Mouse (Mus musculus): ENCODE data around the gene Disp2. TPM values are rescaled to one million over a fixed set of nuclear protein-coding genes. Genes with fewer than 3 reads are reported as not detected.

Disp2 gene
- total RNA-seq, 2 experiments from 2014 or later, result 186 to 188 TPM

DNA sequence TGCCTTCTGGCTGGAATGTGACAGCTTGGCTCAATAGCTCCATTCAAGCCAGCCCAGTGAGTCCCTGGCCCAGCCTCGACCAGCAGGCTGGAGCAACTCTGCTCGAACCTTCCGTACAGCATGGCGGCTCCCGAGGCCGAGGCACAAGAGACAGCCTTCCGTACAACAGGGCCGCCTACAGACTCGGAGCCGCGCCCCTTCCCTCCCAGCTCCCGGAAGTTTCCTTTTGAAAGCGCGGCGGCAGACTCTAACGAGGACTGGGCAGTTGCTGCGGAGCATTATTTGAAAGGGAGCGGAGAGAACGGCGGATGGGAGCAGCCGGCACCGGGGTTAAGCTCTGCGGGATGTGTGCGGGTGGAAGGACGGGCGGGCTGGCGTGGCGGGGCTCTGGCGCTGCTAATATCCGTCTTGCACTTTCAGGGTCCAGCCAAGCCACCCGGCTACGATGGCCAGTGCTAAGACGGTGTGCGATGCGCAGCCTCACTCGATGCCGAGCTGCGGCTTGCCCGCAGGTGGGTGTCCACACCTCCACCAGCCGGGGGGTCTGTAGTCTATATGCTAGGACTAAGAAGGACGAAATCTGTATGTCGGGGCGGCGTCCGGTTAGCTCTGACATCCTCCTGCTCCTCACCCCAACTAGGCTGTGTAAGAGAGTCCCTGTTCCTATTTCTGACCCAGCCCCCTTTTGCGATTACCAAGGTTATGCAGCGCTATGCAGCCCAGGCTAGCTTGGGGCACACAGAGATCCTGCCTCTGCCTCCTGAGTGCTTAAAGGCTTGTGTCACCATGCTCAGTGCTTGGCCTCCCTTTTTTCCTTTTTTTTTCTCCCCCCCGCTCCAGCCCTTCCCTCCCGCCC is 34.7 kb downstream of the Disp2 start, which contains the start of gene Knstrn:
Knstrn (plus strand) TSS at position 23 of the 856 bp plus-strand sequence.
- DNase-seq (ENCODE audit: low spot score in 2 of 2), result peak; percentile 83 to 85
- intact Hi-C loops (cut with DNase I), result loop anchor here (5.0 kb wide), 1 partner anchor 48 kb away; the partner anchor contains the start of gene Ivd

DNA sequence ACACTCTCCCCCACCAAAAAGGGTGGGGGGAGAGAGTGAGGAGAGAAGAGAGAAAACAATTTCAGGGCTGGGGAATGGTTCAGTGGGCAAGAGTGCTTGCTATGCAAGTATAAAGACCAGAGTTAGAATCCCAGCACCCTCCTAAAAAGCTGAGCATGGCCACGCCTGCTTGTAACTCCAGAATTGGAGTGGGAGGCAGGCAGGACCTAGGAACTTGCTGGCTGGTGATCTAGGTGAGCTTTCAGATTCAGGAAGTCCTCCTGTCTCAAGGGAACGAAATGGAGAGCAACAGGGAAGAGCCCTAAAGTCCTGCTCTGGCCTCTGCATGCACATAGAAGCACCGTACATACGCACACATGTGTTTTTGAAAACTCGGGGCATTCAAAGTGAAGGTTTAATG is 43.3 kb downstream of the Disp2 start:
- DNase-seq (ENCODE audit: low spot score in 2 of 2), result no peak
- intact Hi-C loops (cut with DNase I), result no loop called here

DNA sequence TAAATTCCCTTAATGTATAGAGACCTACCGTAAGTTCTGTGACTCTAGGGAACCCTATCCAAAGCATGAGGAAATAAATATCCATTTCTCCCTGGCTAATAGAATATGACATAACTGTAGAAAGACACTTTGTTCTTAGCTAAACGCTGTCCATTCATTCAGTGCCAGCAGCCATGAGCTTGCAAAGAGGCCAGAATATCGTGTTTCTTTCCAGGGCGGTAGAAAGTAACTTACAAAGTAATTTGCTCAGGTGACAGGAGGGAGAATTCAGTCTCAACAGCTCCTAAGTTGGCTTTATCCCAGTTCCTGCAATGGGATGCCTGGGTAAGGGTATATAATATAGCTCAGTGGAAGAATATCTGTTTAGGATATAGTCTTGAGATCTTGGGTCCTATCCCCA is 44.9 kb downstream of the Disp2 start:
- intact Hi-C loops (cut with DNase I), result no loop called here
- no peak for DNase-seq (ENCODE audit: low spot score in 2 of 2)

DNA sequence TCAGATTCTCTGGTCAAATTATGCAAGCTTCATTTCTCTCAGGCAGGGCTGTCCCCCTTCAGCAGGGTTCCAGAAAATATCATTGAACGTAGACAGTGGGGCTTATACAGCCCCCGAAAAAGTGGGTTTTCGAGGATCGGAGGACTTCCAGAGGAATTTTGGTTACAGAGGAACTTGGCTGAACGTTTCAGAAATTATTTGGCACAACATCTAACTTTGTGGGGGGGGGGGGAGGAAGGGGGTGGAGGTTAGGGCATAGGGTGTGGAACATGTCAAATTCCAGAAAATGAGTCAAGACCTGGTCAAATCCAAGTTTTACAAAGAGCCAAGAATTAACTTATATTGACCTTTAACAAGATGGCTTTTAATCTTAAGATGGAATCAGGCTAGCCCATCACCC is 49.6 kb downstream of the Disp2 start:
- no peak for DNase-seq (ENCODE audit: low spot score in 2 of 2)
- intact Hi-C loops (cut with DNase I), result no loop called here

DNA sequence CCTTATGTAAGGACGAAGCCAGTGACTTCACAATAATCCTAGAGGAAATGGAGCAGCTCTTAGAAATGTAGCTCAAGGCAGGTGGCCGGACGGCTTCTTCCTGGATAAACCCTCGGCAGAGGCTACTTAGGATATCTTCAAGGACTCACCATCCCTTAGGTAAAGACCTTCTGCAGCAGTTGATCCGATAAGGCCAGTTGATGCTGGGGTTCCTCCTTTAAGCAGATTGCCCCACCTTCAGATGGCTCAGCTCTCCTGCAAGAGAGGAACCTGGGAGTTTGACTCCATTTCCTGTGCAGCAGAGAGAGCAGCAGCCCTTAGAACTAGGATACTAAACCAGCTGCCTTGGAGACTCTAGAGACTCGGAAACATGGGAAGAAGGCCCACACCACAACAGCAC is 54.5 kb downstream of the Disp2 start:
- intact Hi-C loops (cut with DNase I), result no loop called here
- no peak for DNase-seq (ENCODE audit: low spot score in 2 of 2)

DNA sequence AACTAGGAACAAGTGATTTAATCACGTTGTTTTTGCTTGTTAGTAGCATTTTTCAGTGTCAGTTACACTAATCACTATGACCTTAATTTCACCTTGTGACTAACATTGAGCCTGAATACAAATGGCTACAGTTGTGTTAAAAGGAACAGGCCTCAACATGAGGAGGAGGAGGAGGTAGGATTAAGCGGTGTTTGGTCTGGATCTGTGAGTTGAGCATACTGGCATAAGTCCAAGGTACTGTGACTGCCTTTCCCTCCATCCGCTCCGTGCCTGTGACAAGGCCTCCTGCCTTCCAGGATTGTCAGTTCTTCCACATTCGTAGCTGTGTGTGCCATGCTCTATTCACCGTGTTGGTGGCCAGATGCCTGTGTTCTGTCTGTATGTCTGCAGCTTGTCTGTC is 55.6 kb downstream of the Disp2 start:
- no peak for DNase-seq (ENCODE audit: low spot score in 2 of 2)
- intact Hi-C loops (cut with DNase I), result no loop called here

DNA sequence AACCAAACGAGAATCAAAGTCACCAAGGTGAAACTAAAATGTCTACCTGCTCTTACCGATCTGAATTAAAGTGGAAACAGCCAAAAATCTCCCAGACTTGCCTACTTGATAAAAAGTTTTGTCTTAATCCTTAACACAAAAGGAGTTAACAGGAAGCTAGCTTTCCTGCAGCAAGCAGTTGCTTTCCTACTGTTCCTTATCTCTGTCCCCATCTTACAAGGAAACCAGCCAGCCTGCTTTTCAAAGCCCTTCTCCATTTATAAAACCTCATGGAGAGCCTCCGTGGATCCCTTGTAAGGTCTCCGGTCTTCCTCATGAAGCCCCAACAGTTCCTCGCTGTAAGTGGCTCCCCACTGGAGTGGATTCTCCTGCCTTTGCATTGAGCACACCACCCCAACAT is 58.8 kb downstream of the Disp2 start:
- no peak for DNase-seq (ENCODE audit: low spot score in 2 of 2)
- intact Hi-C loops (cut with DNase I), result no loop called here

DNA sequence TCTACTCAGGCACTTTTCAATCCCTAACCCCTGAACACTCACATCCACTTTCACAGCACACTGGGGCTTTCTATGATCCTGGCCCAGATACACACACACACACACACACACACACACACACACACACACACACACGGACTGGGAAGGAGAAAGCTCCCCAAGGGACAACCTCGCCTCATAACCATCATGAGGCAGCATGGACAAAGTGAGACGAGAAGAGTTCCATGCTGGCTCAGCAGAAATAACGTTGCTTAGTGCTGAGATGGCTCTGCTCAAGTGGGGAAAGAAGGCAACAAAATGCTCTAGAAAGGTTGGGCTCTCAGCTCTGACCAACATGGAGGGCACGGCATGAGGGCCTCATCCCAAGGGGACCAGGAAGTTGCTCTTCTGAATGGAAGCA is 61.7 kb downstream of the Disp2 start:
- intact Hi-C loops (cut with DNase I), result no loop called here
- DNase-seq (ENCODE audit: low spot score in 2 of 2), result no peak

DNA sequence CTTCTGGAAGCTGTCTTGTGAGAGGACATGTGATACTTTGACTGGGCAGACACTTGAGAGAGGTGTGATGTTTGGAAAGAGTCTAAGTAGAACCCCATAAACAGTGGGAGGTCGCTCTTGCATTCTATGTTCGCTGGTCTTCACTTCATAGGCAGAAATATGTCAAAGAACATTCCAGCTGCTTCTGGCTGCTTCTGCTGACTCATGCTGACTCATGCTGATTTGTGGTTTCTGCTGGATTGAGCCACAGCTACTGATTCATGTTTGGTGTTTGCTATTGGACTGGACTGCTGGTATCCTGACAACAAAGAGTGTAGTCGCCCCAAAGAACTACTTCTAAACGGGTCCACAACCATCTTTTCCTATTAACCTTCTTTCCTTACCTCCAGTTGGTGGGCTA is 62.3 kb downstream of the Disp2 start:
- no peak for DNase-seq (ENCODE audit: low spot score in 2 of 2)
- intact Hi-C loops (cut with DNase I), result no loop called here

DNA sequence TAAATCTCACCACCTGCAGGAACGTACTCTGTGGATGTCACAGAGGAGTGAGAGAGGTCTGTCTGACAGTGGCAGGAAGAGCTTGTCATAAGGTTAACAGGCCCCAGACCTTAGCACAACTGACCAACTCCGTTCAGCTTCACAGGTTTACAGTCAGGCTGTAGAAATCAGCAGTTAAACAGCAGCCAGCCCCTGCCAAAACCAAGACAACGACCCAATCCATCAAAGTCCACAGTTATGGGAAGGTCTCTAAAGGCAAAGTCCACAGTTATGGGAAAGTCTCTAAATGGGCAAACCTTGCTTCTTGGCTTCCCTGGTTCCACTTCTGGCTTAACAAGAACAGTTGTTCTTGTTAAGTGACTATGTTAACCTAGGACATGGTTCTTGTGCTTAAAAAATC is 64.9 kb downstream of the Disp2 start:
- intact Hi-C loops (cut with DNase I), result no loop called here

DNA sequence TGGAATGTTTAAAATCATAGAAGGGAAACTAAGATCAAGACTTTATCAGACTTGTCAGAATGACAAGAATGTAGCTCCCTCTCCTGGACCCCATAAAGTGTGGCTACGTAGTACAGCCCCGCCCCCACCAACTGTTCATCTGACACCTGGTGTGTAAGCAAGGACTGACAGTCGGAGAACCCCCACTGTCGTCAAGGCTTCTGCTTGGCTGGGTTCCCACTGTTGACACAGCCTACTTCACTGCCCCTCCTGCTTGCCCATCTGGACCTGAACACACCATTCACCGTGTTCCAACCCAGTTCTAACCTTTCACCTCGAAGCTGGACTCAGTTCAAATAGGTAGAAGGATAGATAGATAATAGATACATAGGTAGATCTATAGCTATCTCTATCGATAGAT is 66.7 kb downstream of the Disp2 start:
- DNase-seq (ENCODE audit: low spot score in 2 of 2), result no peak
- intact Hi-C loops (cut with DNase I), result no loop called here

More for the DNA sequence above, 64.9 kb downstream of the Disp2 start:
- no peak for DNase-seq (ENCODE audit: low spot score in 2 of 2)

DNA sequence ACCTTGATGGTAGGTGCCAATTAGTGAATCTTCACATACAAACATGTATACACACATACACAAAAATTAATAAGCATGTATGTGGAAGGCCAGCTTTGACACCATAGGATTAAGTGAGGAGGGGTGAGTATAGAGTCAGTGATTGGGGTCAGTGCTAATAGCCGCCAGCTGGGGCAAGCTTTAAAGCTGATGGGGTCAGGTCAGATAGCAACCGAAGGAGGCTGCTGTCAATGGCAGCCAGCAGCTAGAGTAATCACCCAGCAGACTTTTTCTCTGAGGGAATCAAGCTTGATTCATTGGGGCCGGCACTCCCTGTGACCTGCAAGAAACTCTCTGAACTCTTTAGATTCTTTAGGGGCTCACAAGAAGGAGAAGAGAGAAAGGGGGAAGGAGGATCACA is 72.2 kb downstream of the Disp2 start:
- no peak for DNase-seq (ENCODE audit: low spot score in 2 of 2)
- intact Hi-C loops (cut with DNase I), result no loop called here

Other genes starting within 250 kb of the Disp2 start
- 1 to 10 TPM; 2.3 to 4.1 TPM for gene Bmf, start 230.0 kb upstream of the Disp2 start, total RNA-seq (2021)
- 1 to 10 TPM; 1.1 to 1.2 TPM for gene Bub1b, start 181.5 kb upstream of the Disp2 start, total RNA-seq (2021)
- 100 to 1,000 TPM in 1 of 2 experiments, 10 to 100 TPM in 1; 92.1 to 103 TPM for gene Pak6, start 116.4 kb upstream of the Disp2 start, total RNA-seq (2021)
- gene Ankrd63, start 75.8 kb upstream of the Disp2 start, total RNA-seq (2021), result 10 to 100 TPM; 22.4 to 34.4 TPM
- 1 to 10 TPM; 2.1 to 2.6 TPM for gene Plcb2, start 51.3 kb upstream of the Disp2 start, total RNA-seq (2021)
- gene Inafm2, start 34.0 kb upstream of the Disp2 start, total RNA-seq (2021), result 10 to 100 TPM; 38.3 to 39.7 TPM
- 1 to 10 TPM; 3.7 to 3.8 TPM for gene Ccdc9b, start 17.1 kb upstream of the Disp2 start, total RNA-seq (2021)
- not detected for gene Phgr1, start 7.0 kb upstream of the Disp2 start, total RNA-seq (2021)
- 1 to 10 TPM in 1 of 2 experiments, under 1 TPM in 1; 0.94 to 2.2 TPM for gene Knstrn, start 34.3 kb downstream of the Disp2 start, total RNA-seq (2021)
- gene Ivd, start 82.2 kb downstream of the Disp2 start, total RNA-seq (2021), result 10 to 100 TPM; 57.3 to 70.7 TPM
- 10 to 100 TPM; 38.8 to 41.9 TPM for gene Bahd1, start 120.7 kb downstream of the Disp2 start, total RNA-seq (2021)
- gene Chst14, start 146.8 kb downstream of the Disp2 start, total RNA-seq (2021), result 1 to 10 TPM; 2.3 to 2.5 TPM
- gene Ccdc32, start 249.7 kb downstream of the Disp2 start, total RNA-seq (2021), result 10 to 100 TPM; 50.5 to 51.0 TPM

Data from left cerebral cortex, postnatal 25 days (tissue).